Mouse (Mus musculus) C2C12 (cell line): ENCODE results near the gene Atn1.
"Not testable (repeated sequence)": the region's sequence is repeated elsewhere in the genome, so short reads cannot be mapped to it uniquely, and the experiment has no call there.

ENCODE experiments used
- CEBPB ChIP-seq: IDR thresholded peaks from one replicate; pipeline ENCODE4 v1.6.1; 2011; ENCODE audit warnings: low read depth, mild to moderate bottlenecking, control low read depth, moderate library complexity
- CTCF ChIP-seq: IDR thresholded peaks from one replicate; pipeline ENCODE4 v1.5.1; 2011; ENCODE audit not compliant: control insufficient read depth, insufficient read depth, insufficient read length
- FOSL1 ChIP-seq: IDR thresholded peaks from one replicate; pipeline ENCODE4 v1.8.0; 2011; ENCODE audit warnings: mild to moderate bottlenecking, low read length; ENCODE audit not compliant: poor library complexity, insufficient read depth, severe bottlenecking

- TF ChIP-seq CEBPB, CTCF, FOSL1: not testable (repeated sequence)
These were observed 47.4 kb upstream of the Atn1 start for GRCm38 (mm10) chr6:124803691-124804090.
